Mouse (Mus musculus) midbrain, embryonic 12.5 days (tissue): ENCODE measurements at regions not wholly inside any gene's neighbourhood (a gene's known extent, or its start where the extent isn't known, plus 50 kb on each side); places are given as distances from the start of the nearest gene placed in this dataset.

Source experiments
- ATAC-seq: fragments of 200-750 bp; cut with Nextera tagmentation; 2 replicates; pipeline ENCODE4 v1.8.0; 2017; ENCODE audit warnings: low read depth, moderate TSS enrichment, moderate library complexity; ENCODE audit not compliant: low FRiP score
- H3K27ac ChIP-seq: fragments of 300-500 bp; sonication (generic); replicated peaks from 2 replicates; pipeline ENCODE4 v1.5.1; 2016; ENCODE audit warnings: mild to moderate bottlenecking
- H3K27me3 ChIP-seq: fragments of 300-500 bp; sonication (generic); 2 replicates; pipeline ENCODE4 v1.6.1; 2016; ENCODE audit warnings: mild to moderate bottlenecking
- H3K36me3 ChIP-seq: fragments of 300-500 bp; sonication (generic); 2 replicates; pipeline ENCODE4 v1.6.1; 2016
- H3K4me1 ChIP-seq: fragments of 300-500 bp; sonication (generic); 2 replicates; pipeline ENCODE4 v1.6.1; 2016
- H3K4me2 ChIP-seq: fragments of 300-500 bp; sonication (generic); replicated peaks from 2 replicates; pipeline ENCODE4 v1.6.1; 2016; ENCODE audit warnings: mild to moderate bottlenecking, moderate library complexity
- H3K4me3 ChIP-seq: fragments of 300-500 bp; sonication (generic); 2 replicates; pipeline ENCODE4 v1.5.1; 2016; ENCODE audit warnings: mild to moderate bottlenecking
- H3K9ac ChIP-seq: fragments of 300-500 bp; sonication (generic); replicated peaks from 2 replicates; pipeline ENCODE4 v1.6.1; 2016; ENCODE audit warnings: mild to moderate bottlenecking, moderate library complexity
- H3K9me3 ChIP-seq: fragments of 300-500 bp; sonication (generic); 2 replicates; pipeline ENCODE4 v1.6.1; 2016; ENCODE audit warnings: mild to moderate bottlenecking
- WGBS: fragments of 180-500 bp; shearing (Covaris S2); methylation state at CpG from one replicate; pipeline ENCODE4 v1.1.7; 2016; 5-methylcytosine and 5-hydroxymethylcytosine counted together

GRCm38 (mm10) chr15:13590864-13591263, 417.4 kb upstream of the Cdh6 start:
- Histone ChIP-seq H3K4me3 (no peak overlapping the region), H3K4me1 (no peaks in the 10 kb centered on the region), H3K9me3 (no peaks in the 10 kb centered on the region), H3K27me3 (no peaks in the 10 kb centered on the region), H3K27ac (no peak overlapping the region), H3K36me3 (no peaks in the 10 kb centered on the region), H3K4me2 (no peak overlapping the region), H3K9ac (no peak overlapping the region)
- no peak for ATAC-seq
- 78% methylated on average over 5 of the region's 5 CpGs for WGBS

- no peak overlapping the region for H3K4me2 ChIP-seq
- no peaks in the 10 kb centered on the region for H3K36me3 ChIP-seq
- no peaks in the 10 kb centered on the region for H3K4me1 ChIP-seq
- H3K4me3 ChIP-seq: no peak overlapping the region
- H3K27me3 ChIP-seq: no peaks in the 10 kb centered on the region
- H3K27ac ChIP-seq: no peak overlapping the region
- H3K9ac ChIP-seq: no peak overlapping the region
- no peaks in the 10 kb centered on the region for H3K9me3 ChIP-seq
- 80% methylated on average over 4 of the region's 4 CpGs for WGBS
- no peak for ATAC-seq
Measured at GRCm38 (mm10) chr15:13583300-13583699, 409.8 kb upstream of the Cdh6 start.

GRCm38 (mm10) chr15:13582134-13582533, 408.7 kb upstream of the Cdh6 start:
- ATAC-seq: no peak
- no peaks in the 10 kb centered on the region for H3K27me3 ChIP-seq
- no peak overlapping the region for H3K27ac ChIP-seq
- H3K4me2 ChIP-seq: no peak overlapping the region
- no peaks in the 10 kb centered on the region for H3K36me3 ChIP-seq
- H3K4me3 ChIP-seq: no peak overlapping the region
- no peaks in the 10 kb centered on the region for H3K9me3 ChIP-seq
- H3K9ac ChIP-seq: no peak overlapping the region
- no peaks in the 10 kb centered on the region for H3K4me1 ChIP-seq
- WGBS: 87% methylated on average over 3 of the region's 3 CpGs

- no peaks in the 10 kb centered on the region for H3K4me1 ChIP-seq
- no peak for ATAC-seq
- H3K4me2 ChIP-seq: no peak overlapping the region
- WGBS: 86% methylated on average over 3 of the region's 3 CpGs
- no peak overlapping the region for H3K9ac ChIP-seq
- no peaks in the 10 kb centered on the region for H3K36me3 ChIP-seq
- no peak overlapping the region for H3K27ac ChIP-seq
- H3K9me3 ChIP-seq: no peaks in the 10 kb centered on the region
- H3K27me3 ChIP-seq: no peaks in the 10 kb centered on the region
- H3K4me3 ChIP-seq: no peak overlapping the region
Measured at GRCm38 (mm10) chr15:13573621-13574020, 400.1 kb upstream of the Cdh6 start.

GRCm38 (mm10) chr15:13560920-13561319, 387.4 kb upstream of the Cdh6 start:
- H3K27ac ChIP-seq: no peak overlapping the region
- no peak overlapping the region for H3K9ac ChIP-seq
- H3K27me3 ChIP-seq: no peaks in the 10 kb centered on the region
- H3K4me2 ChIP-seq: no peak overlapping the region
- no peaks in the 10 kb centered on the region for H3K36me3 ChIP-seq
- no peak overlapping the region for H3K4me3 ChIP-seq
- no peaks in the 10 kb centered on the region for H3K9me3 ChIP-seq
- no peaks in the 10 kb centered on the region for H3K4me1 ChIP-seq
- ATAC-seq: no peak

GRCm38 (mm10) chr15:13549207-13549837, 375.8 kb upstream of the Cdh6 start:
- no peak overlapping the region for H3K4me3 ChIP-seq
- WGBS: 68% methylated on average over 8 of the region's 8 CpGs
- no peak overlapping the region for H3K4me2 ChIP-seq
- H3K4me1 ChIP-seq: no peaks in the 10 kb centered on the region
- no peak overlapping the region for H3K27ac ChIP-seq
- no peaks in the 10 kb centered on the region for H3K27me3 ChIP-seq
- no peaks in the 10 kb centered on the region for H3K36me3 ChIP-seq
- 0 out of 2 replicates have a peak, but pooled peaks have one; percentile 34 for ATAC-seq
- no peak overlapping the region for H3K9ac ChIP-seq
- H3K9me3 ChIP-seq: no peaks in the 10 kb centered on the region

GRCm38 (mm10) chr15:13540026-13540425, 366.6 kb upstream of the Cdh6 start:
- Histone ChIP-seq H3K9ac (no peak overlapping the region), H3K4me1 (no peaks in the 10 kb centered on the region), H3K27ac (no peak overlapping the region), H3K4me2 (no peak overlapping the region), H3K36me3 (no peaks in the 10 kb centered on the region), H3K9me3 (no peaks in the 10 kb centered on the region), H3K4me3 (no peak overlapping the region), H3K27me3 (no peaks in the 10 kb centered on the region)
- ATAC-seq: no peak

- H3K9me3 ChIP-seq: no peaks in the 10 kb centered on the region
- ATAC-seq: no peak
- H3K4me1 ChIP-seq: no peaks in the 10 kb centered on the region
- H3K27ac ChIP-seq: no peak overlapping the region
- no peak overlapping the region for H3K4me2 ChIP-seq
- no peak overlapping the region for H3K9ac ChIP-seq
- WGBS: 68% methylated on average over 2 of the region's 2 CpGs
- H3K27me3 ChIP-seq: no peaks in the 10 kb centered on the region
- H3K4me3 ChIP-seq: no peak overlapping the region
- H3K36me3 ChIP-seq: no peaks in the 10 kb centered on the region
Measured at GRCm38 (mm10) chr15:13534017-13534416, 360.5 kb upstream of the Cdh6 start.

GRCm38 (mm10) chr15:13529960-13530359, 356.5 kb upstream of the Cdh6 start:
- no peak for ATAC-seq

GRCm38 (mm10) chr15:13529050-13529449, 355.6 kb upstream of the Cdh6 start:
- Histone ChIP-seq H3K36me3 (no peaks in the 10 kb centered on the region), H3K9ac (no peak overlapping the region), H3K9me3 (no peaks in the 10 kb centered on the region), H3K27ac (no peak overlapping the region), H3K4me3 (no peak overlapping the region), H3K4me1 (no peaks in the 10 kb centered on the region), H3K4me2 (no peak overlapping the region), H3K27me3 (no peaks in the 10 kb centered on the region)
- WGBS: 77% methylated on average over 4 of the region's 4 CpGs
- ATAC-seq: no peak

More at GRCm38 (mm10) chr15:13529960-13530359, 356.5 kb upstream of the Cdh6 start:
- no peaks in the 10 kb centered on the region for H3K4me1 ChIP-seq
- no peak overlapping the region for H3K9ac ChIP-seq
- 68% methylated on average over 3 of the region's 3 CpGs for WGBS
- no peak overlapping the region for H3K27ac ChIP-seq
- no peaks in the 10 kb centered on the region for H3K27me3 ChIP-seq
- H3K4me2 ChIP-seq: no peak overlapping the region
- no peaks in the 10 kb centered on the region for H3K9me3 ChIP-seq
- no peak overlapping the region for H3K4me3 ChIP-seq
- no peaks in the 10 kb centered on the region for H3K36me3 ChIP-seq
